Mouse (Mus musculus) erythroblast, adult 5-6 weeks (primary cell): ENCODE results near the gene Nr2c2ap. TPM values are rescaled to one million over a fixed set of nuclear protein-coding genes. Genes with fewer than 3 reads are reported as not detected.

Experiments used
- ATAC-seq: replicated peaks from 2 replicates; pipeline ENCODE4 v1.8.0; 2016; ENCODE audit warnings: moderate number of reproducible peaks, mild to moderate bottlenecking, moderate TSS enrichment, inconsistent platforms; ENCODE audit not compliant: poor library complexity, low FRiP score, severe bottlenecking
- total RNA-seq, 2 experiments: library from RNA; stranded (forward) in 1 of 2; stranded (reverse) in 1 of 2; fragments of 150-400 nt in 1 of 2; fragments of 200-764, 138-1000 nt in 1 of 2; gene quantifications; 2 replicates each; pipeline versions ENCODE4 v1.2.3 to v1.2.4; 2015 to 2017; ENCODE audit warnings: low replicate concordance in 2 of 2

The Nr2c2ap gene
- total RNA-seq, 2 experiments from 2014 or later: 1.4 to 5.4 TPM

- ATAC-seq: peak; percentile 76
Measured at GRCm38 (mm10) chr8:70158069-70158853, 27.1 kb downstream of the Nr2c2ap start.

- no peak for ATAC-seq
Measured at GRCm38 (mm10) chr8:70159211-70159610, 28.1 kb downstream of the Nr2c2ap start.

GRCm38 (mm10) chr8:70160015-70160414 lies 28.9 kb downstream of the Nr2c2ap start:
- ATAC-seq: no peak

- ATAC-seq: no peak
Measured at GRCm38 (mm10) chr8:70163316-70163715, 32.2 kb downstream of the Nr2c2ap start.

GRCm38 (mm10) chr8:70166504-70167110 lies 35.5 kb downstream of the Nr2c2ap start:
- ATAC-seq: peak; percentile 67

- no peak for ATAC-seq
Measured at GRCm38 (mm10) chr8:70170116-70170515, 39.0 kb downstream of the Nr2c2ap start.

GRCm38 (mm10) chr8:70170748-70171147 lies 39.6 kb downstream of the Nr2c2ap start:
- ATAC-seq: no peak

- ATAC-seq: no peak
Measured at GRCm38 (mm10) chr8:70171240-70171639, 40.1 kb downstream of the Nr2c2ap start.

GRCm38 (mm10) chr8:70172043-70172681 lies 41.0 kb downstream of the Nr2c2ap start, which contains the start of gene Tmem161a:
TSS of gene Tmem161a (plus strand) at chr8:70172356.
- ATAC-seq: peak; percentile 97

- 0 out of 2 replicates have a peak, but pooled peaks have one; percentile 27 for ATAC-seq
Measured at GRCm38 (mm10) chr8:70173320-70173719, 42.2 kb downstream of the Nr2c2ap start.

GRCm38 (mm10) chr8:70174079-70174478 lies 42.9 kb downstream of the Nr2c2ap start:
- ATAC-seq: no peak

GRCm38 (mm10) chr8:70178231-70178630 lies 47.1 kb downstream of the Nr2c2ap start:
- no peak for ATAC-seq

GRCm38 (mm10) chr8:70179082-70179481 lies 47.9 kb downstream of the Nr2c2ap start:
- ATAC-seq: no peak

- 0 out of 2 replicates have a peak, but pooled peaks have one; percentile 17 for ATAC-seq
Measured at GRCm38 (mm10) chr8:70181212-70181902, 50.2 kb downstream of the Nr2c2ap start.

GRCm38 (mm10) chr8:70181903-70182252 lies 50.7 kb downstream of the Nr2c2ap start:
- ATAC-seq: no peak

GRCm38 (mm10) chr8:70183194-70183593 lies 52.1 kb downstream of the Nr2c2ap start:
- ATAC-seq: no peak
